Mouse (Mus musculus) heart, postnatal 0 days (tissue): ENCODE data around the gene Cd36.

ENCODE experiments used
- CTCF ChIP-seq: IDR thresholded peaks from 2 replicates; pipeline ENCODE4 v1.5.1; 2016; ENCODE audit warnings: antibody characterized with exemption, control low read depth, low read depth
- EP300 ChIP-seq: IDR thresholded peaks from 2 replicates; pipeline ENCODE4 v1.6.1; 2016; ENCODE audit warnings: antibody characterized with exemption, low read depth

- TF ChIP-seq EP300, result no peak
- no peak for TF ChIP-seq CTCF
These were observed 39.9 kb downstream of the Cd36 start for GRCm38 (mm10) chr5:17848733-17849132.
